Mouse (Mus musculus) MEL (cell line): Measurements from ENCODE around the gene Zfp426. TPM values are rescaled to one million over a fixed set of nuclear protein-coding genes. Genes with fewer than 3 reads are reported as not detected.

Source experiments
- DNase-seq: peaks from one replicate; pipeline ENCODE4 v3.0.0; 2011; ENCODE audit warnings: low read depth, low spot score
- H3K27ac ChIP-seq: 2 replicates; pipeline ENCODE4 v1.5.1; 2012; ENCODE audit warnings: low read depth, mild to moderate bottlenecking, control low read depth, low read length, moderate library complexity; ENCODE audit not compliant: control insufficient read depth
- H3K27me3 ChIP-seq, 2 experiments: fragments of 150-350 bp in 1 of 2; sonication (generic) in 1 of 2; 2 replicates each; pipeline ENCODE4 v1.6.1; 2012; ENCODE audit warnings: low read length in 2 of 2, mild to moderate bottlenecking in 2 of 2, improper control_type of control experiment in 1 of 2, moderate library complexity in 1 of 2; ENCODE audit not compliant: insufficient read depth in 2 of 2, control insufficient read depth in 1 of 2
- H3K36me3 ChIP-seq, 2 experiments: 2 replicates each; pipeline ENCODE4 v1.6.1; 2012 to 2014; ENCODE audit warnings: low read length in 2 of 2, improper control_type of control experiment in 1 of 2, inconsistent platforms in 1 of 2, mild to moderate bottlenecking in 1 of 2; ENCODE audit not compliant: insufficient read depth in 2 of 2, control insufficient read depth in 1 of 2
- H3K4me1 ChIP-seq, 2 experiments: fragments of 150-350 bp in 1 of 2; sonication (generic) in 1 of 2; 2 replicates each; pipeline ENCODE4 v1.6.1; 2012; ENCODE audit warnings: low read length in 2 of 2, improper control_type of control experiment in 1 of 2, mild to moderate bottlenecking in 1 of 2; ENCODE audit not compliant: insufficient read depth in 2 of 2, control insufficient read depth in 1 of 2
- H3K4me3 ChIP-seq, 2 experiments: fragments of 150-350 bp in 1 of 2; sonication (generic) in 1 of 2; 2 replicates each; pipeline ENCODE4 v1.5.1; 2012; ENCODE audit warnings: low read depth in 2 of 2, low read length in 2 of 2, mild to moderate bottlenecking in 2 of 2, moderate library complexity in 2 of 2, control low read depth in 1 of 2, improper control_type of control experiment in 1 of 2; ENCODE audit not compliant: control insufficient read depth in 1 of 2, insufficient read depth in 1 of 2
- H3K79me2 ChIP-seq: 2 replicates; pipeline ENCODE4 v1.6.1; 2012; ENCODE audit warnings: mild to moderate bottlenecking, low read length, moderate library complexity; ENCODE audit not compliant: control insufficient read depth, poor library complexity, insufficient read depth
- H3K9ac ChIP-seq: 2 replicates; pipeline ENCODE4 v1.6.1; 2012; ENCODE audit warnings: low read depth, mild to moderate bottlenecking, control low read depth, low read length, moderate library complexity; ENCODE audit not compliant: control insufficient read depth, poor library complexity, severe bottlenecking
- H3K9me3 ChIP-seq: fragments of 150-350 bp; sonication (generic); replicated peaks from 2 replicates; pipeline ENCODE4 v1.6.1; 2012; ENCODE audit warnings: mild to moderate bottlenecking, low read length, improper control_type of control experiment, moderate library complexity; ENCODE audit not compliant: insufficient read depth
- BHLHE40 ChIP-seq: IDR thresholded peaks from 2 replicates; pipeline ENCODE4 v1.6.1; 2012; ENCODE audit warnings: low read depth, mild to moderate bottlenecking, inconsistent platforms, low read length, improper control_type of control experiment, borderline replicate concordance
- CHD1 ChIP-seq: IDR thresholded peaks from 2 replicates; pipeline ENCODE4 v1.6.1; 2012; ENCODE audit warnings: low read depth, mild to moderate bottlenecking, inconsistent platforms, low read length, improper control_type of control experiment
- E2F4 ChIP-seq: IDR thresholded peaks from 2 replicates; pipeline ENCODE4 v1.6.1; 2011; ENCODE audit warnings: low read depth, low read length, improper control_type of control experiment, borderline replicate concordance
- EP300 ChIP-seq, 2 experiments: IDR thresholded peaks; 2 replicates each; pipeline ENCODE4 v1.6.1; 2011; ENCODE audit warnings: improper control_type of control experiment in 2 of 2, low read length in 2 of 2, low read depth in 1 of 2, mild to moderate bottlenecking in 1 of 2
- MAX ChIP-seq: IDR thresholded peaks from 2 replicates; pipeline ENCODE4 v1.6.1; 2011; ENCODE audit warnings: low read length, improper control_type of control experiment
- MEF2A ChIP-seq: IDR thresholded peaks from 2 replicates; pipeline ENCODE4 v1.6.1; 2014; ENCODE audit warnings: low read depth, mild to moderate bottlenecking, inconsistent platforms, low read length, improper control_type of control experiment; ENCODE audit not compliant: poor library complexity, insufficient replicate concordance, severe bottlenecking; ENCODE audit errors: extremely low read depth
- MYC ChIP-seq: IDR thresholded peaks from 2 replicates; pipeline ENCODE4 v1.6.1; 2011; ENCODE audit warnings: low read depth, mild to moderate bottlenecking, low read length, improper control_type of control experiment, moderate library complexity
- NELFE ChIP-seq: IDR thresholded peaks from 2 replicates; pipeline ENCODE4 v1.6.1; 2011; ENCODE audit warnings: low read depth, low read length, improper control_type of control experiment
- POLR2AphosphoS2 ChIP-seq: IDR thresholded peaks from 2 replicates; pipeline ENCODE4 v1.6.1; 2011; ENCODE audit warnings: low read length, improper control_type of control experiment
- RAD21 ChIP-seq: IDR thresholded peaks from 2 replicates; pipeline ENCODE4 v1.6.1; 2011; ENCODE audit warnings: mild to moderate bottlenecking, low read depth, low read length, improper control_type of control experiment
- SMC3 ChIP-seq: IDR thresholded peaks from 2 replicates; pipeline ENCODE4 v1.6.1; 2011; ENCODE audit warnings: low read depth, low read length, improper control_type of control experiment
- TAL1 ChIP-seq: IDR thresholded peaks from 2 replicates; pipeline ENCODE4 v1.6.1; 2012; ENCODE audit warnings: mild to moderate bottlenecking, inconsistent platforms, low read length, moderate library complexity, mixed read lengths
- UBTF ChIP-seq: IDR thresholded peaks from 2 replicates; pipeline ENCODE4 v1.6.1; 2012; ENCODE audit warnings: low read depth, mild to moderate bottlenecking, inconsistent platforms, low read length, improper control_type of control experiment, moderate library complexity, borderline replicate concordance; ENCODE audit not compliant: insufficient read depth
- USF2 ChIP-seq, 2 experiments: IDR thresholded peaks; 2 replicates each; pipeline ENCODE4 v1.6.1; 2011 to 2012; ENCODE audit warnings: improper control_type of control experiment in 2 of 2, low read length in 2 of 2, borderline replicate concordance in 1 of 2, inconsistent platforms in 1 of 2, low read depth in 1 of 2, mild to moderate bottlenecking in 1 of 2; ENCODE audit not compliant: insufficient read depth in 1 of 2
- ZNF384 ChIP-seq: IDR thresholded peaks from 2 replicates; pipeline ENCODE4 v1.6.1; 2012; ENCODE audit warnings: low read depth, mild to moderate bottlenecking, inconsistent platforms, low read length, improper control_type of control experiment
- polyA plus RNA-seq, 2 experiments: library from polyadenylated mRNA; stranded (reverse) in 1 of 2; unstranded in 1 of 2; fragments of >175 nt in 1 of 2; fragments of >200 nt in 1 of 2; gene quantifications; 2 replicates each; pipeline versions ENCODE4 v1.2.1 to v1.2.4; 2012; ENCODE audit warnings: low replicate concordance in 2 of 2, low read depth in 1 of 2; ENCODE audit not compliant: insufficient read length in 2 of 2, insufficient read depth in 1 of 2, missing spikeins in 1 of 2
- total RNA-seq: library from RNA; depleted of rRNA; stranded (reverse); fragments of 300-350 nt; gene quantifications from 2 replicates; pipeline ENCODE4 v1.2.3, GENCODE M21; 2012

The Zfp426 gene
- total and polyA plus RNA-seq, 3 experiments, result 30.7 to 41.5 TPM; not detected in 1

- TF ChIP-seq TAL1, result no peak
Measured at GRCm38 (mm10) chr9:20492527-20493233, at the start of gene Zfp426 (continued).

GRCm38 (mm10) chr9:20536598-20536997, 44.1 kb upstream of the Zfp426 start:
- DNase-seq, result no peak
- no peak for TF ChIP-seq USF2 (IDR thresholded peaks at IDR 0.05; ENCODE audit: borderline replicate concordance in 1 of 2, insufficient read depth in 1 of 2, low read depth in 1 of 2, low read length in 2 of 2)
- TF ChIP-seq ZNF384, result no peak
- no peak for TF ChIP-seq MAX
- TF ChIP-seq NELFE, result no peak
- no peak for TF ChIP-seq UBTF
- no peak for TF ChIP-seq MYC
- TF ChIP-seq SMC3, result no peak
- no peak for TF ChIP-seq RAD21
- H3K4me1 ChIP-seq, result no peaks in the 10 kb centered on the region
- no peak overlapping the region for H3K4me3 ChIP-seq
- H3K9me3 ChIP-seq, result no peaks in the 10 kb centered on the region
- peaks cover 19 to 32% of the 10 kb centered on the region in 2 experiments for H3K27me3 ChIP-seq
- no peaks in the 10 kb centered on the region for H3K36me3 ChIP-seq
- no peak overlapping the region for H3K9ac ChIP-seq
- no peaks in the 10 kb centered on the region for H3K79me2 ChIP-seq
- H3K27ac ChIP-seq, result no peak overlapping the region

GRCm38 (mm10) chr9:20534326-20534926, 41.9 kb upstream of the Zfp426 start:
- no peak overlapping the region for H3K27ac ChIP-seq
- no peak for TF ChIP-seq EP300 (IDR thresholded peaks at IDR 0.05; ENCODE audit: low read depth in 1 of 2, low read length in 2 of 2)
- no peak for TF ChIP-seq USF2 (IDR thresholded peaks at IDR 0.05; ENCODE audit: borderline replicate concordance in 1 of 2, insufficient read depth in 1 of 2, low read depth in 1 of 2, low read length in 2 of 2)
- no peak for TF ChIP-seq E2F4
- no peak for TF ChIP-seq POLR2AphosphoS2
- no peak for TF ChIP-seq MEF2A
- no peak for TF ChIP-seq MYC
- TF ChIP-seq CHD1, result no peak
- no peak for TF ChIP-seq MAX
- TF ChIP-seq BHLHE40, result no peak
- TF ChIP-seq, all 39 proteins: peak for 0
- no peaks in the 10 kb centered on the region for H3K36me3 ChIP-seq
- H3K4me1 ChIP-seq, result no peaks in the 10 kb centered on the region
- no peak overlapping the region for H3K9ac ChIP-seq
- H3K27me3 ChIP-seq, result peaks cover 15 to 16% of the 10 kb centered on the region in 2 experiments
- no peaks in the 10 kb centered on the region for H3K9me3 ChIP-seq
- no peak overlapping the region for H3K4me3 ChIP-seq
- no peaks in the 10 kb centered on the region for H3K79me2 ChIP-seq
- DNase-seq, result no peak
